Mouse (Mus musculus) limb, embryonic 14.5 days (tissue): Measurements from ENCODE around the gene Zfp513. TPM values are rescaled to one million over a fixed set of nuclear protein-coding genes. Genes with fewer than 3 reads are reported as not detected.

Source experiments
- ATAC-seq: fragments of 200-750 bp; cut with Nextera tagmentation; 2 replicates; pipeline ENCODE4 v1.8.0; 2017; ENCODE audit warnings: low read depth, moderate number of reproducible peaks, moderate TSS enrichment; ENCODE audit not compliant: low FRiP score
- DNase-seq: peaks from one replicate; pipeline ENCODE4 v3.0.0-alpha.2; 2015; ENCODE audit warnings: low spot score
- H3K27ac ChIP-seq: fragments of 300-500 bp; sonication (generic); replicated peaks from 2 replicates; pipeline ENCODE4 v1.5.1; 2014; ENCODE audit warnings: low read depth, mild to moderate bottlenecking, low read length, moderate library complexity, mixed read lengths
- H3K27me3 ChIP-seq: fragments of 300-500 bp; sonication (generic); 2 replicates; pipeline ENCODE4 v1.6.1; 2014; ENCODE audit warnings: low read length, mixed read lengths; ENCODE audit not compliant: control insufficient read depth, insufficient read depth
- H3K36me3 ChIP-seq: fragments of 300-500 bp; sonication (generic); 2 replicates; pipeline ENCODE4 v1.6.1; 2014; ENCODE audit warnings: mild to moderate bottlenecking, low read length, moderate library complexity, mixed read lengths; ENCODE audit not compliant: control insufficient read depth, insufficient read depth
- H3K4me1 ChIP-seq: fragments of 300-500 bp; sonication (generic); 2 replicates; pipeline ENCODE4 v1.6.1; 2014; ENCODE audit warnings: antibody characterized with exemption, low read length, mixed read lengths; ENCODE audit not compliant: control insufficient read depth, insufficient read depth
- H3K4me2 ChIP-seq: fragments of 300-500 bp; sonication (generic); replicated peaks from 2 replicates; pipeline ENCODE4 v1.6.1; 2014; ENCODE audit warnings: low read depth, mild to moderate bottlenecking, low read length, moderate library complexity; ENCODE audit not compliant: severe bottlenecking
- H3K4me3 ChIP-seq: fragments of 300-500 bp; sonication (generic); replicated peaks from 2 replicates; pipeline ENCODE4 v1.5.1; 2014; ENCODE audit warnings: low read length
- H3K9ac ChIP-seq: fragments of 300-500 bp; sonication (generic); 2 replicates; pipeline ENCODE4 v1.6.1; 2014; ENCODE audit warnings: mild to moderate bottlenecking, low read depth, low read length, moderate library complexity; ENCODE audit not compliant: severe bottlenecking
- H3K9me3 ChIP-seq: fragments of 300-500 bp; sonication (generic); 2 replicates; pipeline ENCODE4 v1.6.1; 2016; ENCODE audit warnings: low read length; ENCODE audit not compliant: control insufficient read depth
- POLR2A ChIP-seq: fragments of 200-500 bp; IDR thresholded peaks from 2 replicates; pipeline ENCODE4 v1.8.0; 2012; ENCODE audit warnings: inconsistent platforms, mild to moderate bottlenecking, moderate library complexity, borderline replicate concordance; ENCODE audit not compliant: insufficient read depth, insufficient read length; ENCODE audit errors: extremely low read depth
- WGBS: fragments of 180-500 bp; shearing (Covaris S2); extraction: QIAGEN DNeasy Blood & Tissue Kit; methylation state at CpG from one replicate; pipeline ENCODE4 v1.1.7; 2014; 5-methylcytosine and 5-hydroxymethylcytosine counted together
- polyA plus RNA-seq, 2 experiments: library from polyadenylated mRNA; depleted of rRNA in 1 of 2; stranded (reverse) in 1 of 2; unstranded in 1 of 2; fragments of >200 nt; fragmentation: Nextera tagmentation in 1 of 2; extraction: Ambion mirVana in 1 of 2; gene quantifications; 2 replicates each; pipeline versions ENCODE4 v1.2.1 to v1.2.3; 2012 to 2014

The Zfp513 gene
- polyA plus RNA-seq (2012; rRNA removed): 58.8 and 77.1 TPM in 2 replicates
- 6.8 and 8.0 TPM in 2 replicates for polyA plus RNA-seq (2014; fragmentation: Nextera tagmentation; extraction: Ambion mirVana)

- under 1% methylated on average over 52 of the region's 53 CpGs for whole genome bisulfite sequencing
- Histone ChIP-seq H3K4me1 (peaks cover 9% of the 10 kb centered on the region), H3K9me3 (peaks cover 4% of the 10 kb centered on the region), H3K27ac (peak within 1 kb of the TSS; percentile 67), H3K4me3 (peak within 1 kb of the TSS; percentile 73), H3K4me2 (peak within 1 kb of the TSS; percentile 62), H3K36me3 (peaks cover 79% of the 10 kb centered on the region), H3K9ac (peak within 1 kb of the TSS; percentile 77), H3K27me3 (no peaks in the 10 kb centered on the region)
- DNase-seq (peak; percentile 100), ATAC-seq (peak; percentile 97)
- peak; percentile 49; the same call in 1 of the 2 replicates for TF ChIP-seq POLR2A
These were observed at the start of gene Zfp513 for GRCm38 (mm10) chr5:31201742-31202590. Gene Zfp513 (minus strand): TSS chr5:31202303.

- Histone ChIP-seq H3K4me3 (peak within 1 kb of the TSS; percentile 33), H3K4me1 (peaks cover 23% of the 10 kb centered on the region), H3K4me2 (peak within 1 kb of the TSS; percentile 48), H3K9me3 (no peaks in the 10 kb centered on the region), H3K36me3 (peaks cover 83% of the 10 kb centered on the region), H3K27ac (peak within 1 kb of the TSS; percentile 61), H3K27me3 (no peaks in the 10 kb centered on the region), H3K9ac (peak within 1 kb of the TSS; percentile 45)
- DNase-seq (no peak), ATAC-seq (peak; percentile 41; the same call in 1 of the 2 replicates)
- no peak for TF ChIP-seq POLR2A
- 6% methylated on average over 41 of the region's 47 CpGs for WGBS
These were observed 49.5 kb upstream of the Zfp513 start, which contains the start of gene Krtcap3 for GRCm38 (mm10) chr5:31251541-31252101. Gene Krtcap3 (plus strand): TSS chr5:31251691.

- H3K9ac ChIP-seq: no peak overlapping the region
- H3K4me2 ChIP-seq: peak overlapping the region; percentile 48; the same call in 1 of the 2 replicates
These were observed 48.6 kb upstream of the Zfp513 start for GRCm38 (mm10) chr5:31250716-31251115.

GRCm38 (mm10) chr5:31242191-31242590, 40.1 kb upstream of the Zfp513 start:
- Histone ChIP-seq H3K9ac (peak overlapping the region; percentile 96), H3K4me2 (peak overlapping the region; percentile 77), H3K4me3 (peak overlapping the region; percentile 99), H3K9me3 (no peaks in the 10 kb centered on the region), H3K27me3 (no peaks in the 10 kb centered on the region), H3K36me3 (peaks cover 37% of the 10 kb centered on the region), H3K27ac (no peak overlapping the region), H3K4me1 (peaks cover 5% of the 10 kb centered on the region)
- DNase-seq (no peak), ATAC-seq (no peak)
- no peak for TF ChIP-seq POLR2A
- WGBS: 27% methylated on average over 10 of the region's 10 CpGs

More at GRCm38 (mm10) chr5:31250716-31251115, 48.6 kb upstream of the Zfp513 start:
- H3K27ac ChIP-seq: no peak overlapping the region; the same call in 1 of the 2 replicates
- peaks cover 87% of the 10 kb centered on the region for H3K36me3 ChIP-seq
- H3K9me3 ChIP-seq: no peaks in the 10 kb centered on the region
- H3K27me3 ChIP-seq: no peaks in the 10 kb centered on the region
- WGBS: 30% methylated on average over 4 of the region's 4 CpGs
- TF ChIP-seq POLR2A: no peak
- ATAC-seq (peak; percentile 41; the same call in 1 of the 2 replicates), DNase-seq (no peak)
- peaks cover 23% of the 10 kb centered on the region for H3K4me1 ChIP-seq
- H3K4me3 ChIP-seq: no peak overlapping the region

GRCm38 (mm10) chr5:31241522-31242034, 39.5 kb upstream of the Zfp513 start:
- Histone ChIP-seq H3K9me3 (no peaks in the 10 kb centered on the region), H3K4me2 (peak overlapping the region; percentile 77), H3K27ac (peak overlapping the region; percentile 97), H3K27me3 (no peaks in the 10 kb centered on the region), H3K4me3 (peak overlapping the region; percentile 99), H3K4me1 (peaks cover 5% of the 10 kb centered on the region), H3K36me3 (peaks cover 31% of the 10 kb centered on the region), H3K9ac (peak overlapping the region; percentile 96)
- 3% methylated on average over 13 of the region's 13 CpGs for WGBS
- DNase-seq: no peak
- no peak for TF ChIP-seq POLR2A
- ATAC-seq: peak; percentile 13
